Mouse (Mus musculus) gastrocnemius, adult 8-10 months (tissue): ENCODE data around the gene Vmn1r118. TPM values are rescaled to one million over a fixed set of nuclear protein-coding genes. Genes with fewer than 3 reads are reported as not detected.
"Not testable (repeated sequence)": the region's sequence is repeated elsewhere in the genome, so short reads cannot be mapped to it uniquely, and the experiment has no call there.

ENCODE experiments used
- DNase-seq, 2 experiments: peaks; one replicate each; pipeline ENCODE4 v3.0.0; 2022; ENCODE audit warnings: low spot score in 2 of 2
- total RNA-seq, 4 experiments: library from RNA; stranded (reverse); gene quantifications; 2 replicates each; pipeline ENCODE4 v1.2.4; 2022

Gene Vmn1r118
- not detected for total RNA-seq

GRCm38 (mm10) chr7:20912247-20912646, at the start of gene Vmn1r118:
Gene Vmn1r118, minus strand, starts transcription at chr7:20912347.
- not testable (repeated sequence) for DNase-seq

DNA sequence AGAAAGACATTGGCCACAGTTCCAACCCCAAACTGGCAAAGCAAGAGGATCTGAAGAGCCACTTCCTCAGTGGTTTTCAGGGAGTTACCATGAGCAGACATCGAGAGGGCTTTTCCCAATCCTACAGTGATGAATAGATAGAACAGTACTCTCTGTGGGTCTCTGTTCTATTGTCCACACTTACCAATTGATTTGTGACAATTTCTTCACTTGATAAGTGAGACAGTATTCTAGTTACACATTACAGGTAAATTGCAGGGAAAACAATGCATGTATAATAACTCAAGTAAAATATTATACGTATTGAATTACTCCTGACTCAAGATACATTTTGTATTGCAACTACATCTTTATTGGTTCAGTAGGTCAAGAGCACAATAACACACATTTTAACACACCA, 28.1 kb downstream of the Vmn1r118 start, which contains the start of gene Vmn1r117:
Gene Vmn1r117 (minus strand): TSS at position 101 of the 400 bp plus-strand sequence.
- DNase-seq = not testable (repeated sequence)

- not testable (repeated sequence) for DNase-seq
These were observed 40.2 kb downstream of the Vmn1r118 start, which contains the start of gene Vmn1r116 for GRCm38 (mm10) chr7:20871956-20872355. Gene Vmn1r116, plus strand, starts transcription at chr7:20872256.

Other genes starting within 250 kb of the Vmn1r118 start
- not detected for gene Vmn1r107, start 243.4 kb downstream of the Vmn1r118 start, total RNA-seq
- not detected for gene Vmn1r111, start 209.1 kb downstream of the Vmn1r118 start, total RNA-seq
- gene Gm10668, start 181.7 kb downstream of the Vmn1r118 start, total RNA-seq = not detected
- not detected for gene Vmn1r112, start 141.2 kb downstream of the Vmn1r118 start, total RNA-seq
- gene Vmn1r113, start 125.1 kb downstream of the Vmn1r118 start, total RNA-seq = not detected
- not detected for gene Vmn1r114, start 100.2 kb downstream of the Vmn1r118 start, total RNA-seq
- not detected for gene Vmn1r115, start 67.4 kb downstream of the Vmn1r118 start, total RNA-seq
- gene Vmn1r116, start 40.1 kb downstream of the Vmn1r118 start, total RNA-seq = not detected
- gene Vmn1r117, start 28.2 kb downstream of the Vmn1r118 start, total RNA-seq = not detected
- not detected for gene Vmn1r119, start 100.1 kb upstream of the Vmn1r118 start, total RNA-seq
- gene Vmn1r120, start 141.4 kb upstream of the Vmn1r118 start, total RNA-seq = not detected
- gene Vmn1r121, start 186.2 kb upstream of the Vmn1r118 start, total RNA-seq = not detected
- not detected for gene Vmn1r122, start 221.8 kb upstream of the Vmn1r118 start, total RNA-seq
- not detected for gene Vmn1r123, start 249.8 kb upstream of the Vmn1r118 start, total RNA-seq